Comparison of ENCODE assay signal across 29 mouse cellular contexts in genomic region chr15:10379757-10380458, GRCm38 (mm10). TPM values are rescaled to one million over a fixed set of nuclear protein-coding genes. Genes with fewer than 3 reads are reported as not detected.
DNase-seq lines count a peak whose midpoint lies in the region; ATAC-seq and TF ChIP-seq lines count a peak whose summit lies in the region.
"Had no signal": no experiment of that assay in that cellular context is flagged by ENCODE, and none has a peak within 500 bp of the region (broad histone marks: within the 10 kb centered on the region; RNA-seq: fewer than 3 reads in every experiment).

No protein-coding gene starts in this region.

- no peak for TF ChIP-seq CTCF in liver, adult 2 months (IDR thresholded peaks at IDR 0.05; ENCODE audit: low read depth, low read length)
- no peak for TF ChIP-seq CTCF in liver, postnatal 0 days (IDR thresholded peaks at IDR 0.05; ENCODE audit: low read depth)
- no peak for TF ChIP-seq CTCF in midbrain, postnatal 0 days (IDR thresholded peaks at IDR 0.05)

- no peak for TF ChIP-seq POLR2A in liver, adult 2 months (IDR thresholded peaks at IDR 0.05; ENCODE audit: extremely low read depth, insufficient read depth, low read length)

- peaks cover 30% of the 10 kb centered on the region for H3K4me1 ChIP-seq in liver, adult 2 months (ENCODE audit: control insufficient read depth, insufficient read depth, low read length)
- no peaks in the 10 kb centered on the region for H3K4me1 ChIP-seq in liver, embryonic 12.5 days
- 0 out of 2 replicates have a peak, but pooled peaks cover 4% of the 10 kb centered on the region for H3K4me1 ChIP-seq in liver, embryonic 15.5 days (replicated peaks)
- no peaks in the 10 kb centered on the region for H3K4me1 ChIP-seq in liver, embryonic 11.5 days (replicated peaks; ENCODE audit: control insufficient read depth, insufficient read depth, low read length)
- H3K4me1 ChIP-seq in liver, postnatal 0 days (ENCODE audit: insufficient read depth) = peaks cover 11% of the 10 kb centered on the region; the same call in 1 of the 2 replicates
- H3K4me1 ChIP-seq in midbrain, postnatal 0 days (ENCODE audit: insufficient read depth, low read length) = no peaks in the 10 kb centered on the region
- H3K4me1 ChIP-seq: embryonic facial prominence, embryonic 13.5 days; forebrain, embryonic 10.5 days; forebrain, embryonic 12.5 days had no signal

- WGBS in liver, adult 2 months = 26% methylated on average over 3 of the region's 3 CpGs
- 75% methylated on average over 3 of the region's 3 CpGs for WGBS in liver, embryonic 12.5 days (ENCODE audit: insufficient replicate concordance)
- WGBS in liver, embryonic 15.5 days (ENCODE audit: insufficient replicate concordance) = 54% methylated on average over 3 of the region's 3 CpGs
- 83% methylated on average over 3 of the region's 3 CpGs for WGBS in liver, embryonic 11.5 days
- WGBS in liver, postnatal 0 days (ENCODE audit: insufficient replicate concordance) = 56% methylated on average over 3 of the region's 3 CpGs
- WGBS in midbrain, postnatal 0 days = 88% methylated on average over 3 of the region's 3 CpGs

- no peak overlapping the region for H3K9ac ChIP-seq in liver, adult 2 months (ENCODE audit: low read depth, low read length)
- no peak overlapping the region for H3K9ac ChIP-seq in liver, embryonic 12.5 days
- no peak overlapping the region for H3K9ac ChIP-seq in liver, embryonic 15.5 days
- no peak overlapping the region for H3K9ac ChIP-seq in liver, embryonic 11.5 days (ENCODE audit: low read depth, low read length)
- no peak overlapping the region for H3K9ac ChIP-seq in liver, postnatal 0 days (replicated peaks)
- H3K9ac ChIP-seq in midbrain, postnatal 0 days (replicated peaks; ENCODE audit: low read length, poor library complexity, severe bottlenecking) = no peak overlapping the region
- H3K9ac ChIP-seq: embryonic facial prominence, embryonic 13.5 days; embryonic facial prominence, embryonic 15.5 days; forebrain, embryonic 12.5 days had no signal

- H3K79me2 ChIP-seq in liver, adult 2 months (ENCODE audit: control insufficient read depth, insufficient read depth, low read length) = no peaks in the 10 kb centered on the region

- H3K27me3 ChIP-seq in liver, adult 2 months (ENCODE audit: control insufficient read depth, insufficient read depth, low read length) = no peaks in the 10 kb centered on the region
- H3K27me3 ChIP-seq in liver, embryonic 12.5 days (replicated peaks) = no peaks in the 10 kb centered on the region
- no peaks in the 10 kb centered on the region for H3K27me3 ChIP-seq in liver, embryonic 15.5 days
- H3K27me3 ChIP-seq in liver, embryonic 11.5 days (replicated peaks; ENCODE audit: control insufficient read depth, insufficient read depth, low read length) = no peaks in the 10 kb centered on the region
- H3K27me3 ChIP-seq in liver, postnatal 0 days (ENCODE audit: insufficient read depth, low read length) = no peaks in the 10 kb centered on the region
- H3K27me3 ChIP-seq in midbrain, postnatal 0 days (ENCODE audit: insufficient read depth, low read length) = no peaks in the 10 kb centered on the region
- H3K27me3 ChIP-seq: embryonic facial prominence, embryonic 13.5 days; embryonic facial prominence, embryonic 15.5 days; forebrain, embryonic 12.5 days had no signal

- peaks cover 21% of the 10 kb centered on the region for H3K36me3 ChIP-seq in liver, adult 2 months (ENCODE audit: control insufficient read depth, insufficient read depth, low read length)
- H3K36me3 ChIP-seq in liver, embryonic 12.5 days = no peaks in the 10 kb centered on the region
- no peaks in the 10 kb centered on the region for H3K36me3 ChIP-seq in liver, embryonic 15.5 days (replicated peaks)
- H3K36me3 ChIP-seq in liver, embryonic 11.5 days (ENCODE audit: control insufficient read depth, insufficient read depth, low read length) = no peaks in the 10 kb centered on the region
- H3K36me3 ChIP-seq in liver, postnatal 0 days (replicated peaks; ENCODE audit: insufficient read depth, low read length) = no peaks in the 10 kb centered on the region
- H3K36me3 ChIP-seq in midbrain, postnatal 0 days (ENCODE audit: insufficient read depth, low read length) = no peaks in the 10 kb centered on the region
- H3K36me3 ChIP-seq: embryonic facial prominence, embryonic 13.5 days; embryonic facial prominence, embryonic 15.5 days; forebrain, embryonic 10.5 days; forebrain, embryonic 12.5 days had no signal

- TF ChIP-seq EP300 in liver, postnatal 0 days (IDR thresholded peaks at IDR 0.05; ENCODE audit: low read depth) = no peak

- no peak overlapping the region for H3K4me3 ChIP-seq in liver, adult 2 months (ENCODE audit: insufficient read depth, low read depth, low read length)
- H3K4me3 ChIP-seq in liver, embryonic 12.5 days = no peak overlapping the region
- H3K4me3 ChIP-seq in liver, embryonic 15.5 days (replicated peaks) = no peak overlapping the region
- no peak overlapping the region for H3K4me3 ChIP-seq in liver, embryonic 11.5 days (ENCODE audit: low read depth, low read length)
- no peak overlapping the region for H3K4me3 ChIP-seq in liver, postnatal 0 days (ENCODE audit: low read depth, low read length)
- no peak overlapping the region for H3K4me3 ChIP-seq in midbrain, postnatal 0 days (ENCODE audit: low read depth, low read length)
- H3K4me3 ChIP-seq: embryonic facial prominence, embryonic 13.5 days; embryonic facial prominence, embryonic 15.5 days; erythroblast, embryonic 14.5 days; forebrain, embryonic 10.5 days; forebrain, embryonic 12.5 days had no signal

- DNase-seq in liver, adult 2 months (ENCODE audit: extremely low read depth, low read depth, low spot score) = peak; percentile 98
- DNase-seq in liver, embryonic 11.5 days (ENCODE audit: low spot score) = no peak
- DNase-seq in liver, postnatal 0 days = no peak
- no peak for DNase-seq in midbrain, postnatal 0 days (ENCODE audit: low spot score)
- DNase-seq: adrenal gland, adult 8-10 months; adrenal gland, postnatal 14 days; adrenal gland, postnatal 36 days; cerebellum, adult 11 months; cerebellum, adult 18-20 months; cerebellum, adult 8-10 months; cerebellum, adult 9-11 months; cerebellum, postnatal 14 days; cerebellum, postnatal 36 days; embryo, embryonic 11 days had no signal

- ATAC-seq in liver, embryonic 12.5 days = no peak
- peak; percentile 57; the same call in 1 of the 2 replicates for ATAC-seq in liver, embryonic 15.5 days (ENCODE audit: insufficient read depth)
- ATAC-seq in liver, embryonic 11.5 days (replicated peaks; ENCODE audit: low FRiP score) = no peak
- peak; percentile 85 for ATAC-seq in liver, postnatal 0 days
- ATAC-seq in midbrain, postnatal 0 days (ENCODE audit: low FRiP score) = no peak
- ATAC-seq: forebrain, embryonic 14.5 days; forebrain, embryonic 16.5 days had no signal

- H3K4me2 ChIP-seq in liver, embryonic 12.5 days = no peak overlapping the region
- H3K4me2 ChIP-seq in liver, embryonic 15.5 days = no peak overlapping the region
- no peak overlapping the region for H3K4me2 ChIP-seq in liver, embryonic 11.5 days
- H3K4me2 ChIP-seq in liver, postnatal 0 days (ENCODE audit: low read depth, low read length) = no peak overlapping the region
- H3K4me2 ChIP-seq in midbrain, postnatal 0 days (ENCODE audit: low read depth, low read length, poor library complexity, severe bottlenecking) = no peak overlapping the region
- H3K4me2 ChIP-seq: embryonic facial prominence, embryonic 13.5 days; embryonic facial prominence, embryonic 15.5 days; forebrain, embryonic 12.5 days had no signal

- no peaks in the 10 kb centered on the region for H3K9me3 ChIP-seq in liver, embryonic 12.5 days (replicated peaks)
- H3K9me3 ChIP-seq in liver, embryonic 15.5 days (replicated peaks) = no peaks in the 10 kb centered on the region
- H3K9me3 ChIP-seq in liver, embryonic 11.5 days (ENCODE audit: control insufficient read depth, low read length) = no peaks in the 10 kb centered on the region
- no peaks in the 10 kb centered on the region for H3K9me3 ChIP-seq in liver, postnatal 0 days (ENCODE audit: low read length)
- H3K9me3 ChIP-seq in midbrain, postnatal 0 days (ENCODE audit: low read length) = no peaks in the 10 kb centered on the region
- H3K9me3 ChIP-seq: embryonic facial prominence, embryonic 13.5 days; embryonic facial prominence, embryonic 15.5 days; forebrain, embryonic 10.5 days; forebrain, embryonic 12.5 days had no signal

- peak overlapping the region; percentile 100 for H3K27ac ChIP-seq in liver, adult 2 months (replicated peaks; ENCODE audit: insufficient read depth, low read depth, low read length)
- H3K27ac ChIP-seq in liver, embryonic 12.5 days = no peak overlapping the region
- H3K27ac ChIP-seq in liver, embryonic 15.5 days (replicated peaks) = no peak overlapping the region
- H3K27ac ChIP-seq in liver, embryonic 11.5 days (ENCODE audit: low read depth, low read length) = no peak overlapping the region
- peak overlapping the region; percentile 84 for H3K27ac ChIP-seq in liver, postnatal 0 days (ENCODE audit: low read depth)
- H3K27ac ChIP-seq in midbrain, postnatal 0 days (ENCODE audit: low read depth, low read length) = no peak overlapping the region
- H3K27ac ChIP-seq: embryonic facial prominence, embryonic 13.5 days; embryonic facial prominence, embryonic 15.5 days; forebrain, embryonic 10.5 days; forebrain, embryonic 12.5 days had no signal

RNA-seq across cellular contexts. Expression of gene Agxt2, which starts 21.6 kb away (rescaled TPM):
- total RNA-seq in liver, adult 2 months (2014; rRNA removed) = 123 and 136 TPM in 2 replicates
- 58.0 and 66.4 TPM in 2 replicates for polyA plus RNA-seq in liver, adult 2 months (2012; rRNA removed)
- polyA plus RNA-seq in liver, embryonic 12.5 days (2016; fragmentation: Nextera tagmentation; extraction: Ambion mirVana) = 3.7 and 4.9 TPM in 2 replicates
- polyA plus RNA-seq in liver, embryonic 15.5 days (2015; fragmentation: Nextera tagmentation; extraction: Ambion mirVana) = 9.8 and 11.7 TPM in 2 replicates
- polyA plus RNA-seq in liver, embryonic 11.5 days (2014; fragmentation: Nextera tagmentation; extraction: Ambion mirVana) = 4.3 and 5.6 TPM in 2 replicates
- 22.9 and 23.6 TPM in 2 replicates for polyA plus RNA-seq in liver, postnatal 0 days (2015; fragmentation: Nextera tagmentation; extraction: Ambion mirVana)
- not detected in 2 replicates for total RNA-seq in midbrain, postnatal 0 days (2014; rRNA removed)
- polyA plus RNA-seq in midbrain, postnatal 0 days (2015; fragmentation: Nextera tagmentation; extraction: Ambion mirVana) = not detected in 2 replicates
- total RNA-seq: common myeloid progenitor, adult 5-6 weeks; ES-E14; MEL had no signal
- polyA plus RNA-seq: brain, embryonic 14.5 days; C2C12; embryonic facial prominence, embryonic 11.5 days; embryonic facial prominence, embryonic 13.5 days; embryonic facial prominence, embryonic 15.5 days; erythroblast, embryonic 14.5 days; forebrain, embryonic 10.5 days; forebrain, embryonic 12.5 days; forebrain, embryonic 14.5 days; forebrain, embryonic 16.5 days had no signal

RNA-seq across cellular contexts. Expression of gene Gm21973, which starts 54.7 kb away (rescaled TPM):
- 1.4 and 1.9 TPM in 2 replicates for total RNA-seq in liver, adult 2 months (2014; rRNA removed)
- 0.59 TPM in 1 of 2 replicates, not detected in the other for polyA plus RNA-seq in liver, adult 2 months (2012; rRNA removed)
- polyA plus RNA-seq in liver, embryonic 12.5 days (2016; fragmentation: Nextera tagmentation; extraction: Ambion mirVana) = not detected in 2 replicates
- polyA plus RNA-seq in liver, embryonic 15.5 days (2015; fragmentation: Nextera tagmentation; extraction: Ambion mirVana) = not detected in 2 replicates
- not detected in 2 replicates for polyA plus RNA-seq in liver, embryonic 11.5 days (2014; fragmentation: Nextera tagmentation; extraction: Ambion mirVana)
- polyA plus RNA-seq in liver, postnatal 0 days (2015; fragmentation: Nextera tagmentation; extraction: Ambion mirVana) = not detected in 2 replicates
- total RNA-seq in midbrain, postnatal 0 days (2014; rRNA removed) = not detected in 2 replicates
- not detected in 2 replicates for polyA plus RNA-seq in midbrain, postnatal 0 days (2015; fragmentation: Nextera tagmentation; extraction: Ambion mirVana)
- total RNA-seq: adrenal gland, postnatal 36 days; common myeloid progenitor, adult 5-6 weeks; ES-E14; MEL had no signal
- polyA plus RNA-seq: brain, embryonic 14.5 days; C2C12; embryonic facial prominence, embryonic 11.5 days; embryonic facial prominence, embryonic 13.5 days; embryonic facial prominence, embryonic 15.5 days; erythroblast, embryonic 14.5 days; forebrain, embryonic 10.5 days; forebrain, embryonic 12.5 days; forebrain, embryonic 14.5 days; forebrain, embryonic 16.5 days had no signal

Comparison
In these comparisons a context has a peak if more than half of its experiments do, and no peak if none do; other contexts are left out.
1. H3K27ac ChIP-seq: peak in liver, adult 2 months (single experiment) and liver, postnatal 0 days (single experiment); none in liver, embryonic 12.5 days (single experiment), liver, embryonic 15.5 days (single experiment), liver, embryonic 11.5 days (single experiment) and midbrain, postnatal 0 days (single experiment).
2. ATAC-seq: peak in liver, embryonic 15.5 days (single experiment) and liver, postnatal 0 days (single experiment); none in liver, embryonic 12.5 days (single experiment), liver, embryonic 11.5 days (single experiment) and midbrain, postnatal 0 days (single experiment).